Mouse (Mus musculus) adrenal gland, adult (tissue): ENCODE measurements around the gene Cdc42bpg.
A peak's percentile ranks its signal among the peaks of the same experiment; 100 is the strongest.
"Not testable (repeated sequence)": the region's sequence is repeated elsewhere in the genome, so short reads cannot be mapped to it uniquely, and the experiment has no call there.

ENCODE experiments used
- DNase-seq, 2 experiments: peaks; one replicate each; pipeline ENCODE4 v3.0.0; 2022 to 2023; ENCODE audit warnings: low spot score in 1 of 2; ENCODE audit not compliant: inconsistent age in 2 of 2

Cdc42bpg gene

GRCm38 (mm10) chr19:6276426-6277421, 29.5 kb upstream of the Cdc42bpg start, which contains the start of gene Ehd1:
TSS of gene Ehd1 (plus strand) at chr19:6276725.
- peak; percentile 99 for DNase-seq

- DNase-seq: peak; percentile 90 to 94
These were observed 28.4 kb upstream of the Cdc42bpg start for GRCm38 (mm10) chr19:6277661-6278438.

DNA sequence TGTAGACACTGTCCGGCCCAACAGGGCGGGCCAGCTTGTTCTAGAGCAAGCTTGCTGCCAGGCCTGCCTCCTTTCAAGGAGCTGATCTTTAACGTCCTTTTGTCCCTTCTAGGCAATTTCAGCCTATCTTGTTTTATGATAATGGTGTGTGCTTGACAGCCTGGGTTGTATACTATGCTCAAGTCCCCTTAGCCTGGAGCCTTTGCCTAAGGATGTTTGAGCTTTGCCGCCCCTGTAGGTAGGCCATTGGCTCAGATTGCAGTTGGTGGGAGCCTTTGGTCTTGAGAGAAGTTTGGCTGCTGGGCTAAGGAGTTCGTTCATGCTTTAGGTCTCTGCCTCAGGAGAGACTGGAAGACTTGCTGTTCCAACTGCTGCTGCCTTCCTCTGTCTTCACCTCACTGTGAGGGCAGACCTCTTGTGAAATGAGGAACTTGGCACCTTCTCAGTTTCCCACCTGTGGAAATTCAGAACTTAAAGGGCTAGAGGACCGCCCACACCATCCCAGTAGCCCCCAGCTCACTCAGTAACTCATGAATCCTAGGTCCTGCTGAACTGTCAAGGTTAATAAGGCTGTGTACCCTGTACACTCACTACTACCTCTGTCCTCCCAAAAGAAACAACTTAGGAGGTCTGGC, 27.7 kb upstream of the Cdc42bpg start:
- DNase-seq: no peak

GRCm38 (mm10) chr19:6279481-6280144, 26.6 kb upstream of the Cdc42bpg start:
- peak in 1 of 2 experiments; percentile 56 for DNase-seq

DNA sequence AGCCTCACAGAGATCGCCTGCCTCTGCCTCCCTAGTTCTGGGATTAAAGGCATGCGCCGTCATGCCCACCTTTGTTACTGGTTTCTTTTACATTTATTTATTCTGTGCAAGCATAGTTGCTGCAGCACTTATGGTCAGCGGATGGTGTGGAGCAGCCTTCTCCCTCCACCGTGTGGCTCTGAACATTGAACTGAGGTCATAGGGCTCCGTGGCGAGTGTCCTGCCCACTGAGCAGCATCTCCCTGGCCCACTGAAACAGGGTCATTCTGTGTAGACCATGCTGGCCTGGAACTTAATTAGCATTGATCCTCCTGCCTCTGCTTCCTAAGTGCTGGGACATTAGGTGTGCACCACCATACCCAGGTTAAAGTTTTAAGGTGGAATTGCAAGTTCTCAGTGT, 25.7 kb upstream of the Cdc42bpg start:
- DNase-seq: no peak

DNA sequence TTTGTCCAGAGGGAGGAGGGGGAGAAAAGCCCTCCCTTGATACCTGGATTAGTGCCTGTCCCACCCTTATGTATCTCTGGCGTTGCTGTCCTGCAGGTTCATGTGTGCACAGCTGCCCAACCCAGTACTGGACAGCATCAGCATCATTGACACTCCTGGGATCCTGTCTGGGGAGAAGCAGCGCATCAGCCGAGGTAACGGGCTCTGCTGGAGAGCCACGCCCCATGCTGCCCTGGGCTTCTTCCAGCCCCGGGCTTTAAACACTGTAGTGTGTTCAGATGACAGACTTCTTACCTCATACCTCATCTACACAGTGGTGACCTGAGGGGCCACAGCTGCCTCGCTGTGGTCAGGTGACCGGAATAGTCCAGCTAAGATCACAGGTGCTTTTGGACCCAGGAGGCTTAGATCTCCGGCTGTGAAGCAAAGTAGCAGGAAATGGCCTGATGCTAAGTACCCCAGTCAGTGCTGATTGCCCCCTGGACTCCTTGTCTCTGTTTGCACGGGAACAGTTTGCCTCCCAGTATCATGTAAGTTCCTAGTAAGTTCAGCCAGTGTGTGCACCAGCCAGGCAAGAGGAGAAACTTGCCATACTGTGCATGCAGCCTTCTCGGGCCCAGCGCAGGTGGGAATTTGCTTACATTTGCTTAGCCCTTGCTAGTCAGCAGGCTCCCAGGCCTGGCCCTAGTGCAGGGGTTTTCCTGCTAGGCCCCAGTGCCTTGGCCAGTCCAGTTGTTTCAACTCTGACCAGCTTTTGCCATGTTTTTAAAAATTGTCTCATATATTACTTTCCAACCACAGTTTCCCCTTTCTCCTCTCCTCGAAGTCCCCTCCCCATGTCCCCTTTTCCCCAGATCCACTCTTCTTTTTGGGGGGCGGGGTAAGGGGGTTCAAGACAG, 24.9 kb upstream of the Cdc42bpg start:
- no peak for DNase-seq

DNA sequence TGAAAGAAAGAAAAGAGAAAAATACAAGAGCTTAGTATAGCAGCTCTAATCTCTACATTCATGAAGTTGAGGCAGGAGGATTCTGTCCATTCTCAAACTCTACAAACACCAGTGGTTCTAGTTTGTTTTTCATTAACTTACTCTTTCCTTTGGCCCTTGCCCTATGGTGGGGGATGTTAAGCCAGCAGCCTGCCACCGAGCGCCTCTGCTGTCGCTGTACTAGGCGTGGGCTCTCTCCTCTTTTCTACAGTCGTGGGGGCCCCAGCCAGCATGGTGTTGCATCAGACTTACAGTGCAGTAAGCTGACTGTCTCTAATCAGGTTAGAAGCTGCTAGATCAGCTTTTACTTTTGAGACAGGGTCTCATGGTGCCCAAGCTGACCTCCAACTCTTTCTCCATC, 23.3 kb upstream of the Cdc42bpg start:
- DNase-seq: no peak

DNA sequence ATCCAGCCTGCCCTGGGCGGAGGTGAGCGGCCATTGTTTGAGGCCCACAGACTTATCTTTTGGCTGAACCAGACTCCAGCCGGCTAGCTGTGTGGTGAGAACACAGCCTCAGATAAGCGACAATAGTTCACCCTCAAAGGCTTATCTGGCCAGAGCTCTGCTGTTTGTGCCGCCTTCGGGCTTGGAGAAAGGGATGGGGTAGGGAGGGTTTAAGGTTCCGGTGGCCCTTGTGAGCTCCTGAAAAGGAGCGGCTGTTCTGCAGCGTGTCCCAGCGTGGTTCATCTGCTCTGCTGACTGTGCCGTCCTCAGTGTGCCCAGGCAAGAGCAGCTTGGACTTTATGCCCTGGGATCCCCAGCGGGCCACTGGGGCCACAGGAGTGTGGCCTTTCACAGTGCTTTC, 21.8 kb upstream of the Cdc42bpg start:
- DNase-seq: no peak

DNA sequence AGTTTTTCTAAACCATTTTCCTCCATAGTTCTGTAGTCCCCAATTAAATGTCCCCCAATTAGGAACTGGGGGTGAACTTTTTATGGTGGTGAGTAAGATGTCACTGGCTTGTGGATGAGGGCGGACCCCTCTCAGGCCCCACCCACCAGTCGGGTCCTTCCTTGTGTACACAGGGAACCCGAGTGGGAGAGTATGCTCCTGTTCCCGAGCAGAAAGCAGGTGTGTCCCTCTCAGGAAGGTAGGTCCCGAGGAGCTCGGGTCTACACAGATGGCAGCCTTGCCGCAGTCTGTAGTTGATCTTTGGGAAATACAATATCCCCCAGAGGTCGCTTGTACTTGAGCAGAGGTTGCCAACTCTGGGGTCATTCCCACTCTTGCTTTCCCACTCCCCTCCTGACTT, 21.0 kb upstream of the Cdc42bpg start:
- DNase-seq: no peak

DNA sequence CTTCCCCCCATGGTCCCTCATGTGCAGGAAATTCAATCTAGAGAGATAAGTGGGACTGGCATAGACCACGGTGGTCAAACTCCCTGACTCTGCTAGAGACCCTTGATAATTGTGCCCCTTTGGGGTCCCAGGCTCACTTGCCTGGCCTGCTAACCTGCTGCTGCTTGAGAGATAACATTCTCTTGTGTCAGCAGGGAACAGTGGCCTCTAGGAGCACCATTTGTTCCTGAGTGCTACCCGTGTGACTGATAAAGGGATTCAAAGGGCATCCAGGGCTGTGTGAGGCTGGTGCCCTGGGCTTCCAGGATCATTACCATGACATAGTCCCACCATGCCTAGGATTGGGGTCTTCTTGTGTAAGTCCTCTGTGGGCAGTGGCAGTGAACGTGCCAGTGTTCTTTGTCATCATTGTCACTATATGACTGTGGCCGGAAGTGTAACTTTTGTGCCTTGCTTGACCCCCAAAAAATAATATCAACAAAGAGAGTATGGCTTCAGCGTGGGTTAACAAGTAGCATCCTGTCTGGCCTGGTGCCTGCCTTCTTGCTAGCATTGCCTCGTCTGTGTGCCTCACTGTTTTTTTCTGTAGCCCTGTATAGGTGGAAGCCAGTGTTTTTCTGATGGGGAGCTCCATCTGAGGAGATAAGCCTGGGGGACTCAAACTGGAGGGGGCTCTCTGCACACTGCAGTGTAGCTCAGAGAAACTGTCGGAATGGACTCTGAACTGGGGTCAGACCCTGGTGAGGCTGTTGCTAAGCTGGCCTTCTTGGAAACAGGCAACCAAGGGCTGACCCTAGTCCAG, 20.4 kb upstream of the Cdc42bpg start:
- no peak for DNase-seq

- no peak for DNase-seq
These were observed 19.5 kb upstream of the Cdc42bpg start for GRCm38 (mm10) chr19:6286434-6287401.

GRCm38 (mm10) chr19:6288236-6288894, 17.9 kb upstream of the Cdc42bpg start:
- DNase-seq: no peak

GRCm38 (mm10) chr19:6289696-6290238, 16.5 kb upstream of the Cdc42bpg start:
- no peak for DNase-seq

GRCm38 (mm10) chr19:6290720-6291116, 15.5 kb upstream of the Cdc42bpg start:
- not testable (repeated sequence) for DNase-seq

- peak in 1 of 2 experiments; percentile 68 for DNase-seq
These were observed 15.0 kb upstream of the Cdc42bpg start for GRCm38 (mm10) chr19:6291117-6291781.

GRCm38 (mm10) chr19:6292262-6292661, 14.0 kb upstream of the Cdc42bpg start:
- peak in 1 of 2 experiments; percentile 60 for DNase-seq
